Mouse (Mus musculus) heart, embryonic 11.5 days (tissue): ENCODE results near the gene Ehbp1. TPM values are rescaled to one million over a fixed set of nuclear protein-coding genes. Genes with fewer than 3 reads are reported as not detected.
A peak's percentile ranks its signal among the peaks of the same experiment; 100 is the strongest.

Experiments used
- ATAC-seq: fragments of 200-750 bp; cut with Nextera tagmentation; replicated peaks from 2 replicates; pipeline ENCODE4 v1.8.0; 2017; ENCODE audit warnings: moderate library complexity; ENCODE audit not compliant: insufficient number of reproducible peaks, low FRiP score, low TSS enrichment
- H3K27ac ChIP-seq: fragments of 300-500 bp; sonication (generic); 2 replicates; pipeline ENCODE4 v1.5.1; 2014; ENCODE audit warnings: mild to moderate bottlenecking, low read depth, low read length
- H3K27me3 ChIP-seq: fragments of 300-500 bp; sonication (generic); 2 replicates; pipeline ENCODE4 v1.6.1; 2014; ENCODE audit warnings: mild to moderate bottlenecking, low read length, mixed read lengths; ENCODE audit not compliant: control insufficient read depth, insufficient read depth
- H3K36me3 ChIP-seq: fragments of 300-500 bp; sonication (generic); 2 replicates; pipeline ENCODE4 v1.6.1; 2014; ENCODE audit warnings: mild to moderate bottlenecking, low read length, moderate library complexity, mixed read lengths; ENCODE audit not compliant: control insufficient read depth, insufficient read depth
- H3K4me1 ChIP-seq: fragments of 300-500 bp; sonication (generic); 2 replicates; pipeline ENCODE4 v1.6.1; 2014; ENCODE audit warnings: low read length; ENCODE audit not compliant: control insufficient read depth, insufficient read depth
- H3K4me2 ChIP-seq: fragments of 300-500 bp; sonication (generic); 2 replicates; pipeline ENCODE4 v1.6.1; 2014; ENCODE audit warnings: mild to moderate bottlenecking, moderate library complexity
- H3K4me3 ChIP-seq: fragments of 300-500 bp; sonication (generic); 2 replicates; pipeline ENCODE4 v1.5.1; 2014; ENCODE audit warnings: low read depth, low read length
- H3K9ac ChIP-seq: fragments of 300-500 bp; sonication (generic); 2 replicates; pipeline ENCODE4 v1.6.1; 2014; ENCODE audit warnings: mild to moderate bottlenecking, low read depth, low read length, moderate library complexity
- H3K9me3 ChIP-seq: fragments of 300-500 bp; sonication (generic); replicated peaks from 2 replicates; pipeline ENCODE4 v1.6.1; 2016; ENCODE audit warnings: low read length; ENCODE audit not compliant: control insufficient read depth
- WGBS: fragments of 180-500 bp; shearing (Covaris S2); extraction: QIAGEN DNeasy Blood & Tissue Kit; methylation state at CpG from one replicate; pipeline ENCODE4 v1.1.7; 2014; ENCODE audit not compliant: insufficient replicate concordance; 5-methylcytosine and 5-hydroxymethylcytosine counted together
- polyA plus RNA-seq: library from polyadenylated mRNA; unstranded; fragments of >200 nt; fragmentation: Nextera tagmentation; extraction: Ambion mirVana; gene quantifications from 2 replicates; pipeline ENCODE4 v1.2.1, GENCODE M21; 2014

Ehbp1 gene
- polyA plus RNA-seq, 1 experiment from 2014 or later, result 18.3 TPM

DNA sequence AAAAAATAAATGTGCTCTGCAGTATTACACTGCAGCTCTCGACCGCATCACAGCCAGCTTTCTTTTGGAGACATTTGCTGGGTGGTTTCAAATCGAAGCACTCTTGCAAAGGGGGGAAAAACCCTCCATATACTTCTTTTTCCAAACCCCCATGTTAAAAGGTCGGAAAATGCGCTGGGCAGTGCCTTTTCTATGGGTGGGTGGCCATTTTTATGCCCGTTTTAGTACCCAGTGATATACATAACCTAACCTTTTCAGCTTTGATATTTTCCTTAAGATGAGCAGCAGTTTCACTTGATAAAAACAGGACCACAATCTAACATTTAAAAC lies 334.3 kb downstream of the Ehbp1 start:
- WGBS, result 6% methylated on average over 6 of the region's 6 CpGs
- no peaks in the 10 kb centered on the region for H3K9me3 ChIP-seq

DNA sequence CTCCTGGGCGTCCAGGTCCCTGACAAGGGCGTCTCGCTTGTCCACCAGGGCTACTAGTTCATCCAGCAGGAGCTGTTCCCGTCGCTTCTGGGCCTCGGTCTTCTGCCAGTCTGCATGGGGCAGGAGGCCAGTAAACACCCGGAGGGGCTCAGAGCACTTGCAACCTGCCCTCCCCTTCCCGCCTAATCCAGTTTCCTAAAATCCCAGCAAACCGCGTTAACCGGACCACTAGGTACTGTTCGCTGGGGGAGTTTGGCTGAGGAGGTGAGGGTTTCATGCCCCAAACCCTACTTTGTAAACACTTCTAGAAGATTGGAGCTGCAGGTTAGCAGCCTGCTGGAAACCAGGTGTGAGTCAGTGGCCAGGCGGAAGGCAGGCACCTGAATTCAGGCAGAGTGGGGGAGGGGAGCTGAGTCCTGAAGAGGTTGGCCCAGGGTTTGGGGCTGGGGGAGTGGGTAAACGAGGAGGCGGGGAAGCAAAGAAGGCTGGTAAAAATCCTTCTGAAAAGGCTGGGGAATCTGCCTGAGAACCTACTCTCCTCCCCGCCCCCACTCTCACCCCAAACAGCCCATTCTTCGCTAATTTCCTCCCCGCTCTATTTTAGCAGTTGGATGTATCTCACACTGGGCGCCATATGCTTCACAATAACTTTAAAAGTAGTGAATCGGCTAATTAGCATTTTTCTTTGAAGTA lies 334.9 kb downstream of the Ehbp1 start:
- Histone ChIP-seq H3K4me3 (peak overlapping the region; percentile 34), H3K36me3 (no peaks in the 10 kb centered on the region), H3K4me2 (peak overlapping the region; percentile 65), H3K9me3 (no peaks in the 10 kb centered on the region), H3K9ac (no peak overlapping the region), H3K27ac (no peak overlapping the region), H3K4me1 (peaks cover 25% of the 10 kb centered on the region), H3K27me3 (peaks cover 46% of the 10 kb centered on the region)
- 4% methylated on average over 20 of the region's 20 CpGs for WGBS
- ATAC-seq, result peak; percentile 51; the same call in 1 of the 2 replicates

More for the DNA sequence above, 334.3 kb downstream of the Ehbp1 start:
- H3K27ac ChIP-seq, result no peak overlapping the region
- H3K36me3 ChIP-seq, result no peaks in the 10 kb centered on the region
- H3K9ac ChIP-seq, result no peak overlapping the region
- no peak for ATAC-seq
- peak overlapping the region; percentile 34 for H3K4me3 ChIP-seq
- H3K4me2 ChIP-seq, result peak overlapping the region; percentile 65
- peaks cover 42% of the 10 kb centered on the region for H3K27me3 ChIP-seq
- H3K4me1 ChIP-seq, result peaks cover 22% of the 10 kb centered on the region

DNA sequence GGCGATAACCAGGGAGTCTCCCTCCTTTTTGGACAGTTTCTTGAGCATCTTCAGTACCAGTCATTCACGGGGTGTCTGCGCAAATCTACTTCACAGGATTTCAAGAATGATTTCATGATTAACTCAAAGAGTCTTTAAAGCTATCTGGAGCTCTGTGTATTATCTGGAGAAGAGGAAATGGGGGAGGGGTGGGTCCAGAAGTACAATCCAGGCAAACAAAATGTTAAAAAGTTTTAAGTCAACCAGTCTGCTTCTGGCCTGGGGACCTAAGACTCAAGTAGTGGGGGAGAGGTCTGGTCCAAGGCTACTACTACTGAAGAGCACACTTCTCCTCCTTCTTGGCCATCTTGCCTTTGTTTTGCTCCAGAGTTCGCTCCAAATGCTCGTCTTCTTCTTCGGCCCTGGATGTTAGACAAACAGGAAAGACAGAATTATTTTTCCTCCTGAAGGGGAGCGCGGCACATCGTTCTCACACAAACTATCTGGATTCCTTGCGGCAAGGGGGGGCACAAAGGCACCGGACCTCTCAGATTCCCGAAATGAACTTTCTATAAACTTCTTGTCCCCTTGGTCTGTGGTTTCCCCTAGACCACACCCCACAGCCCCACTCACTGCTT lies 335.5 kb downstream of the Ehbp1 start:
- no peak overlapping the region for H3K27ac ChIP-seq
- H3K9me3 ChIP-seq, result no peaks in the 10 kb centered on the region
- no peak overlapping the region for H3K9ac ChIP-seq
- peaks cover 25% of the 10 kb centered on the region for H3K4me1 ChIP-seq
- 23% methylated on average over 12 of the region's 12 CpGs for WGBS
- no peaks in the 10 kb centered on the region for H3K36me3 ChIP-seq
- peaks cover 51% of the 10 kb centered on the region for H3K27me3 ChIP-seq
- H3K4me3 ChIP-seq, result no peak overlapping the region
- peak overlapping the region; percentile 65 for H3K4me2 ChIP-seq
- no peak for ATAC-seq

DNA sequence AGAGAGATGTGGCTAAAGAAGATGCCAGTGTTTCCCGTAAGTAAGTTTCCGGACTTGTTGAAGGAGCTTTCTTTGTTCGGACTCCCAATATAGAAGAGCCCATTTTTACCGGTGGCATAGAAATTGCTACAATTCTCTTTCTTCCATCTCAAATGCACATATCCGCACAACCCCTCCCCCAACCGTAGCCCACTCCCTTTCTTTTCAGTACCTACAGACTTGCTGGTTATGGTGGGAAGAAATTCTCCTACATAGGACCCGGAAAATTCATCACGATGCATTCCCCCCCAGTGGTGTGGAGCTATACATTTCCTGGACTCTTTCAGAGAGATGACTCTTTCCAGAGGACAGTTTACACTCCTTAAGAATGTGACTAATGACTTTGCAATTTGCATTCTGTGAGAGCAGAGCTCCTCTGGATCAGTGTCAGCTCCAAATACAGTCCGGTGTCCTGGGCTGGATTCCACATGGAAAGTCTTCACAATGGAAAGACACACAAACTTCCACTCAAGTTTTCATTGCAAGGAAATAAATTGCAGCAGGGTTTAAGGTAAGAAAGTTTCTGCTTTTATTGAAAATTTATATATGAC lies 336.7 kb downstream of the Ehbp1 start:
- Histone ChIP-seq H3K4me1 (peaks cover 25% of the 10 kb centered on the region), H3K36me3 (no peaks in the 10 kb centered on the region), H3K9ac (no peak overlapping the region), H3K9me3 (no peaks in the 10 kb centered on the region), H3K27ac (no peak overlapping the region), H3K27me3 (peaks cover 60% of the 10 kb centered on the region), H3K4me2 (no peak overlapping the region), H3K4me3 (no peak overlapping the region)
- no peak for ATAC-seq
- WGBS, result 15% methylated on average over 9 of the region's 9 CpGs

DNA sequence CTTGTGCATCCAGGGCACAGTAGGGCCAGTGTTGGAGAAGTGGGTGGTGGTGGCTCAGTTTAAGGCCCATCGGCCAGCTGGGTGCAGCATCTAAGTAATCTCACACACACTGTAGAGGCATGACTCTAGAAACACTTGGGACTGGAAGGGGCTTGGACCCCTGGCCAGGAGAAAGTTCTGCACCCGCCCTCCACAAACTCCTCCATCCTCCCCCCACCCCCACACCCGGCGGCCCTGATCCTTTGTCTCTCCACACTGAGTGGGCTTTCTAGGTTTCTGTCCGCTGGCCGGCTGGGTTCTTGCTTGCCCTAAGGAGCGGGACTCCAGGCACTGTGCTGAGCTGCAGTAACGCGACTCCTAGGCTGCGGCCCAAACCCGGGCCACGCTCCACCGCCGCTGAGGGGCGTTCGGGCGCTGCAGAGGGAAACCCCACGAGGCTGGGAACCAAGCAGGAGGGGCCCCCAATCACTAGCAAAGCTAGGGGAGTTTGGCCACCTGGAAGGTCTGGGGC lies 337.7 kb downstream of the Ehbp1 start:
- Histone ChIP-seq H3K27me3 (peaks cover 70% of the 10 kb centered on the region), H3K27ac (no peak overlapping the region), H3K4me3 (peak overlapping the region; percentile 22; the same call in 1 of the 2 replicates), H3K9ac (0 out of 2 replicates have a peak overlapping the region, but pooled peaks have one; percentile 8), H3K9me3 (no peaks in the 10 kb centered on the region), H3K36me3 (no peaks in the 10 kb centered on the region), H3K4me2 (peak overlapping the region; percentile 44), H3K4me1 (peaks cover 25% of the 10 kb centered on the region)
- no peak for ATAC-seq
- WGBS, result 2% methylated on average over 17 of the region's 18 CpGs

GRCm38 (mm10) chr11:22003341-22003981 lies 338.6 kb downstream of the Ehbp1 start:
- ATAC-seq, result no peak
- Histone ChIP-seq H3K27me3 (peaks cover 79% of the 10 kb centered on the region), H3K9ac (no peak overlapping the region), H3K4me3 (peak overlapping the region; percentile 68), H3K4me2 (peak overlapping the region; percentile 96), H3K27ac (no peak overlapping the region), H3K4me1 (peaks cover 25% of the 10 kb centered on the region), H3K9me3 (no peaks in the 10 kb centered on the region), H3K36me3 (no peaks in the 10 kb centered on the region)
- WGBS, result under 1% methylated on average over 31 of the region's 31 CpGs

DNA sequence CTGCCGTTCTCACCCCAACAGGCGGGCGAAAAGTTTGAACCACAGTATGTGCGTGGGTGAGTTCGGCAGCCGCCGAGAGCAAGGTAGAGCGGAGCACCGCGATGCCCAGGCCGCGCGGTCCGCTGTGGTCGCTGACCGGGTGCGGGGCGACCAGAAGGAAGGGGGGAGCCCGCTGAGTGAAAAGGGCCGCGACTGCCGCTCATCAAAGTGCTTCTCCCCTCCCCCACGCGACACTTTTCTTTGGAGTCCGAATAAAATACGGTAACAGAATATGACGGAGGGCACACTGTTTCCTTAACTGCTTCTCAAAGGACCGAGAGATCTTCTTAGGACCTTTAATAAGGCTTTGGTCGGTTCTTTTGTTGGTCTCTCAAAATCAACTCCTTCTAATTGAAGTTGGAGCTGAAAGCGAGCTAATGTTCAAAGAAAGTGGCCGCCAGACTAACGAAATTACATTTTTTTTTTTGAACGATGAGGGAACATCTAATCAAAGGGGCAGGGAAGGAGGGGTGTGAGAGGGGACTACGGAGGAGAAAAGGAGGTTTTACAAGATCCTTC lies 339.2 kb downstream of the Ehbp1 start, which contains the start of gene Otx1:
Gene Otx1, minus strand, starts transcription at position 115 of the 558 bp plus-strand sequence.
- H3K36me3 ChIP-seq, result no peaks in the 10 kb centered on the region
- H3K4me3 ChIP-seq, result peak within 1 kb of the TSS; percentile 68
- peak within 1 kb of the TSS; percentile 67 for H3K9ac ChIP-seq
- no peak within 1 kb of the TSS for H3K27ac ChIP-seq
- under 1% methylated on average over 34 of the region's 34 CpGs for WGBS
- H3K4me1 ChIP-seq, result peaks cover 22% of the 10 kb centered on the region
- peak within 1 kb of the TSS; percentile 96 for H3K4me2 ChIP-seq
- H3K9me3 ChIP-seq, result no peaks in the 10 kb centered on the region
- no peak for ATAC-seq
- peaks cover 81% of the 10 kb centered on the region for H3K27me3 ChIP-seq
